Mouse (Mus musculus) activated CD4-positive, CD25-positive, alpha-beta regulatory T cell (primary cell): ENCODE data around the gene Olfr726. TPM values are rescaled to one million over a fixed set of nuclear protein-coding genes. Genes with fewer than 3 reads are reported as not detected.

Source experiments
- polyA plus RNA-seq, 2 experiments: library from polyadenylated mRNA; unstranded; fragments of 100-300 nt; shearing (Covaris generic); gene quantifications; one replicate each; pipeline ENCODE4 v1.2.1; 2017

The Olfr726 gene
- polyA plus RNA-seq: under 1 TPM in 1 of 2 experiments, not detected in 1; 0.14 TPM

GRCm38 (mm10) chr14:50090853-50091252 is at the start of gene Olfr726:
Gene Olfr726 (minus strand): TSS chr14:50090953.

GRCm38 (mm10) chr14:50122886-50123285 is 32.1 kb upstream of the Olfr726 start, which contains the start of gene Olfr727:
Gene Olfr727 (plus strand): TSS chr14:50123186.

GRCm38 (mm10) chr14:50040275-50040674 is 50.5 kb downstream of the Olfr726 start, which contains the start of gene Olfr725:
Gene Olfr725 (minus strand): TSS chr14:50040375.

Other genes starting within 250 kb of the Olfr726 start
- gene Olfr722, start 189.0 kb downstream of the Olfr726 start, polyA plus RNA-seq: under 1 TPM in 1 of 2 experiments, not detected in 1; 0.18 TPM
- gene Olfr723, start 159.2 kb downstream of the Olfr726 start, polyA plus RNA-seq: not detected
- not detected for gene Olfr724, start 127.7 kb downstream of the Olfr726 start, polyA plus RNA-seq
- gene Olfr725, start 50.6 kb downstream of the Olfr726 start, polyA plus RNA-seq: not detected
- gene Olfr727, start 32.2 kb upstream of the Olfr726 start, polyA plus RNA-seq: under 1 TPM in 1 of 2 experiments, not detected in 1; 0.06 TPM
- not detected for gene Olfr728, start 51.7 kb upstream of the Olfr726 start, polyA plus RNA-seq
- gene Olfr729, start 62.0 kb upstream of the Olfr726 start, polyA plus RNA-seq: under 1 TPM in 1 of 2 experiments, not detected in 1; 0.18 TPM
- gene Olfr730, start 97.2 kb upstream of the Olfr726 start, polyA plus RNA-seq: not detected
- under 1 TPM; 0.04 to 0.08 TPM for gene Olfr731, start 150.9 kb upstream of the Olfr726 start, polyA plus RNA-seq
- under 1 TPM in 1 of 2 experiments, not detected in 1; 0.17 TPM for gene Olfr732, start 193.3 kb upstream of the Olfr726 start, polyA plus RNA-seq
- gene Olfr733, start 210.6 kb upstream of the Olfr726 start, polyA plus RNA-seq: under 1 TPM in 1 of 2 experiments, not detected in 1; 0.06 TPM
- gene Olfr734, start 235.8 kb upstream of the Olfr726 start, polyA plus RNA-seq: not detected